ENCODE assay signal across 18 mouse cellular contexts in the genomic region with DNA sequence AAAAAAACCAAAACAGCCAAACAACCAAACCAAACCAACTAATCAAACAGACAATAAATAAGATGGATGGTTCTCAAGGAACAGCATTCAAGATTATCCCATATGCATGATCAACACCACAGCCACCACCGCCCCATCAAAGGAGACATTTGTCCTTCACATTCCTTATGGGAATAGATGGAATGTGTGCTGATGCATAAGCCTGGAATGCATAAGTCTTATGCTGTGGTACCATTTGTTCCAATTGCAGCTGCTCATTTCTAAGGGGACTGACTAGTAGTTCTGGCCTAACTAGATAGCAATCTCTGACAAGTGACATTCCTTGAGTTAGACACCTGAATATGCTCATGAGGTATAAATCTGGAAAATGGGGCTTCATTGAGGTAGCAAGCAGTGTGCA.
"Had no signal": no experiment of that assay in that cellular context is flagged by ENCODE, and none has a peak within 500 bp of the region (broad histone marks: within the 10 kb centered on the region; RNA-seq: fewer than 3 reads in every experiment).

No protein-coding gene starts in this region.

- H3K36me3 ChIP-seq: lung, embryonic 15.5 days; midbrain, embryonic 13.5 days; midbrain, embryonic 15.5 days; neural tube, embryonic 13.5 days; neural tube, embryonic 15.5 days had no signal

- H3K4me3 ChIP-seq: lung, embryonic 15.5 days; megakaryocyte, embryonic 14.5 days; midbrain, embryonic 13.5 days; midbrain, embryonic 15.5 days; neural tube, embryonic 13.5 days; neural tube, embryonic 15.5 days had no signal

- DNase-seq: liver, postnatal 0 days; lung, adult 2 months; lung, postnatal 14 days; lung, postnatal 36 days; retina, postnatal 1 day; right cerebral cortex, adult 18-20 months; right cerebral cortex, postnatal 25 days; right cerebral cortex, postnatal 4 days; spleen, adult 18-20 months; thymus, adult 18-20 months; thymus, postnatal 14 days; thymus, postnatal 36 days had no signal

- H3K27me3 ChIP-seq: lung, embryonic 15.5 days; megakaryocyte, embryonic 14.5 days; midbrain, embryonic 13.5 days; midbrain, embryonic 15.5 days; neural tube, embryonic 13.5 days; neural tube, embryonic 15.5 days had no signal
